Mouse (Mus musculus) urinary bladder, postnatal 4 days (tissue): ENCODE results near the gene Tpi1.
A peak's percentile ranks its signal among the peaks of the same experiment; 100 is the strongest.

Source experiments
- DNase-seq, 2 experiments: peaks; one replicate each; pipeline ENCODE4 v3.0.0; 2021 to 2022; ENCODE audit warnings: low spot score in 2 of 2

The Tpi1 gene

GRCm38 (mm10) chr6:124813933-124814332, at the start of gene Tpi1:
Tpi1 (minus strand) TSS chr6:124814296.
- peak; percentile 89 to 92 for DNase-seq

GRCm38 (mm10) chr6:124863125-124863657, 49.1 kb upstream of the Tpi1 start:
- no peak for DNase-seq

- no peak for DNase-seq
These were observed 48.5 kb upstream of the Tpi1 start for GRCm38 (mm10) chr6:124862406-124863124.

- no peak for DNase-seq
These were observed 47.7 kb upstream of the Tpi1 start for GRCm38 (mm10) chr6:124861802-124862201.

GRCm38 (mm10) chr6:124861266-124861665, 47.2 kb upstream of the Tpi1 start:
- no peak for DNase-seq

- DNase-seq, result no peak
These were observed 46.4 kb upstream of the Tpi1 start for GRCm38 (mm10) chr6:124860511-124860910.

- peak; percentile 76 to 90 for DNase-seq
These were observed 45.6 kb upstream of the Tpi1 start for GRCm38 (mm10) chr6:124859725-124860124.

- DNase-seq, result no peak
These were observed 44.6 kb upstream of the Tpi1 start for GRCm38 (mm10) chr6:124858561-124859318.

- DNase-seq, result no peak
These were observed 43.9 kb upstream of the Tpi1 start for GRCm38 (mm10) chr6:124857840-124858530.

GRCm38 (mm10) chr6:124856916-124857839, 43.1 kb upstream of the Tpi1 start, which contains the start of gene P3h3:
P3h3 (minus strand) TSS chr6:124857752.
- DNase-seq, result peak; percentile 83 to 89

- no peak for DNase-seq
These were observed 42.2 kb upstream of the Tpi1 start for GRCm38 (mm10) chr6:124856321-124856720.

GRCm38 (mm10) chr6:124854647-124855046, 40.6 kb upstream of the Tpi1 start:
- DNase-seq, result no peak

- DNase-seq, result no peak
These were observed 36.4 kb upstream of the Tpi1 start for GRCm38 (mm10) chr6:124850535-124850934.

GRCm38 (mm10) chr6:124847305-124847704, 33.2 kb upstream of the Tpi1 start:
- peak; percentile 83 to 91 for DNase-seq

- no peak for DNase-seq
These were observed 26.4 kb upstream of the Tpi1 start, which contains the start of gene Gnb3 for GRCm38 (mm10) chr6:124840241-124841167. Gnb3 (minus strand) TSS chr6:124840275.

- DNase-seq, result no peak
These were observed 25.7 kb upstream of the Tpi1 start for GRCm38 (mm10) chr6:124839805-124840204.

- no peak for DNase-seq
These were observed 22.3 kb upstream of the Tpi1 start for GRCm38 (mm10) chr6:124836411-124836810.

GRCm38 (mm10) chr6:124835531-124835930, 21.4 kb upstream of the Tpi1 start:
- DNase-seq, result no peak

GRCm38 (mm10) chr6:124834512-124835081, 20.5 kb upstream of the Tpi1 start:
- no peak for DNase-seq
